Mouse (Mus musculus) C2C12 (cell line): Measurements from ENCODE around the gene Ppp1r1b. TPM values are rescaled to one million over a fixed set of nuclear protein-coding genes. Genes with fewer than 3 reads are reported as not detected.
A peak's percentile ranks its signal among the peaks of the same experiment; 100 is the strongest.

Source experiments
- H3K27me3 ChIP-seq: one replicate; pipeline ENCODE4 v1.6.1; 2011; ENCODE audit not compliant: control insufficient read depth, insufficient read depth, insufficient read length
- H3K36me3 ChIP-seq: one replicate; pipeline ENCODE4 v1.6.1; 2011; ENCODE audit not compliant: control insufficient read depth, insufficient read depth
- H3K4me3 ChIP-seq: one replicate; pipeline ENCODE4 v1.5.1; 2011; ENCODE audit warnings: mild to moderate bottlenecking, control low read depth; ENCODE audit not compliant: poor library complexity, insufficient read depth, severe bottlenecking
- H3K79me2 ChIP-seq: one replicate; pipeline ENCODE4 v1.6.1; 2011; ENCODE audit not compliant: control insufficient read depth, insufficient read depth
- H3K79me3 ChIP-seq: one replicate; pipeline ENCODE4 v1.6.1; 2011; ENCODE audit warnings: low read depth, control low read depth
- H3ac ChIP-seq: one replicate; pipeline ENCODE3; 2011; ENCODE audit warnings: low read depth; ENCODE audit not compliant: control insufficient read depth, insufficient read length
- CEBPB ChIP-seq: IDR thresholded peaks from one replicate; pipeline ENCODE4 v1.6.1; 2011; ENCODE audit warnings: low read depth, mild to moderate bottlenecking, control low read depth, moderate library complexity
- CTCF ChIP-seq: IDR thresholded peaks from one replicate; pipeline ENCODE4 v1.5.1; 2011; ENCODE audit not compliant: control insufficient read depth, insufficient read depth, insufficient read length
- FOSL1 ChIP-seq: IDR thresholded peaks from one replicate; pipeline ENCODE4 v1.8.0; 2011; ENCODE audit warnings: mild to moderate bottlenecking, low read length; ENCODE audit not compliant: poor library complexity, insufficient read depth, severe bottlenecking
- MAX ChIP-seq: IDR thresholded peaks from one replicate; pipeline ENCODE4 v1.6.1; 2011; ENCODE audit warnings: mild to moderate bottlenecking, control low read depth
- MYOD1 ChIP-seq: IDR thresholded peaks from one replicate; pipeline ENCODE4 v1.6.1; 2011; ENCODE audit warnings: low read depth; ENCODE audit not compliant: control insufficient read depth, insufficient read length
- MYOG ChIP-seq: IDR thresholded peaks from one replicate; pipeline ENCODE4 v1.6.1; 2011; ENCODE audit not compliant: control insufficient read depth, insufficient read length; ENCODE audit errors: extremely low read depth
- USF1 ChIP-seq: IDR thresholded peaks from one replicate; pipeline ENCODE4 v1.6.1; 2011; ENCODE audit warnings: low read depth, mild to moderate bottlenecking, control low read depth, moderate library complexity
- polyA plus RNA-seq: library from polyadenylated mRNA; unstranded; fragments of >200 nt; fragmentation: generic; extraction: Trizol; gene quantifications from one replicate; pipeline ENCODE4 v1.2.1, GENCODE M21; 2012; ENCODE audit warnings: missing spikeins

Gene Ppp1r1b
- polyA plus RNA-seq, 1 experiment = 0.28 TPM

DNA sequence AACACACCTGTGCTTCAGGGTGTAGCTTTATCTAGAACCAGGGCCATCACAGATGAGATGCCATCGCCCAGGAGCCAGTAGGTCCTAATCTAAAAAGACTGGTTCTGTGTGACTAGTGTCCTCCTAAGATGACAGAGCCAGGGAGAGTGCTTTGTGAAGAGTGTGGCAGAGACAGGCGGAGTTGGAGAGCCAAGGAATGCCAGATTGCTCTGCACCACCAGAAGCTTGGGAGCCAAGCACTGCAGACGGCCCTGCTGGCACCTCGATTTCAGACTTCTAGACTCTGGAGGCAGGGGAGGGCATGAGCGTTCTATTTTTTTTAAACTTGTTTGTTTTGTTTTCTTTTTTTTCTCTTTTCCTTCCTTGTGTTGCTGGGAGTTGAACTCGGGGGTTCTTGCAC is 21.1 kb downstream of the Ppp1r1b start:
- Histone ChIP-seq H3K79me3 (no peaks in the 10 kb centered on the region), H3K4me3 (no peak overlapping the region), H3K36me3 (peaks cover 7% of the 10 kb centered on the region), H3ac (no peak overlapping the region), H3K27me3 (no peaks in the 10 kb centered on the region), H3K79me2 (peaks cover 2% of the 10 kb centered on the region)
- TF ChIP-seq MYOD1 (no peak), USF1 (no peak), FOSL1 (no peak), MAX (no peak), CEBPB (no peak), MYOG (no peak)

DNA sequence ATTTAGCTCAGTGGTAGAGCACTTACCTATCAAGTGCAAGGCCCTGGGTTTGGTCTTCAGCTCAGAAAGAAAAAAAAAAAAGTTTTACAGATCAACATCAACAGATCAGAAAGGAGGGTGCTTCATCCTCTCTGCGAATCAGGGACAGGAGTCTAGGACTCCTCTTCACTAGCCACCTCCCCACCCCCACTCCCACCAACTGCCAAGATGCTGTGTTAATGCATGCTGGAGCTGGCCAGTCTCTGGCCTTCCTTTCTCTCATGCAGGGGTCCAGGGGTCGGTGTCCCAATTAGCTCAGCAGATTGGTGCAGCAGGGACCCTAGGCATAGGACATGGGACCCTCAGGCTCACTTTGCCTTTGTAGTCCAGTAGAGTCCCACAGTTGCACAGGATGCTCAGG is 22.4 kb downstream of the Ppp1r1b start:
- Histone ChIP-seq H3K4me3 (no peak overlapping the region), H3ac (no peak overlapping the region), H3K36me3 (peaks cover 13% of the 10 kb centered on the region), H3K79me2 (no peaks in the 10 kb centered on the region), H3K27me3 (no peaks in the 10 kb centered on the region), H3K79me3 (no peaks in the 10 kb centered on the region)
- no peak for TF ChIP-seq FOSL1
- TF ChIP-seq CTCF = no peak
- TF ChIP-seq MYOG = no peak
- no peak for TF ChIP-seq USF1
- TF ChIP-seq MAX = no peak
- TF ChIP-seq CEBPB = no peak
- TF ChIP-seq MYOD1 = no peak

DNA sequence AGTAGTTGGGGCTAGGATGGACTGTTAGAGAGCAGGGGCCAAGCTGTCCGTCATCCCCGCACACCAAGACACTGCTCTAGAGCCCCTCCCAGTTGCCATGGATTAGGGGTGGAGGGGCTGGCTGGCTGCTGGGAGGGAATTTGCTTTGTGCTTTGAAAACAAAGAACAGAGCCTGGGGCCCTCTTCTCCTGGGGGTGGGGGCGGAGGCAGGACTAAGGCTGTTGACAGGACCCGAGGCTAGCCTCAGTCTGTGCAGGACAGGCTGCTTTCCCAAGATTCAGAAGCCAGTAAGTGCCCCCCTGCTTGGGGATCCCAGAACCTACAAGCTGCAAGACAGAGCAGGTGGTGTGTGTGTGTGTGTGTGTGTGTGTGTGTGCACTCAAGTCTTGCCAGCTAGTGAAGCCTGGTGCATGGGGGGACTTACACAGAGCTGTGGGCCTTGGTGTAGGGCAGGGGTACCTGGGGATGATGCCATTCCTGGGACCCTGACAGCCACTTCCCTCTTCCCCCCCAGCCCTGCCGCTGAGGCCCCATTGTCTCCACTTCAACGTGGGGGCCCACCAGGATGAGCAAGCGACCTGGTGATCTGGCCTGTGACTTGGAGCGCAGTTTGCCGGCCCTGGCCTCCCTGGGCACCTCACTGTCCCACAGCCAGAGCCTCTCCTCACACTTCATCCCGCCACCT is 23.5 kb downstream of the Ppp1r1b start:
- Histone ChIP-seq H3ac (no peak overlapping the region), H3K27me3 (no peaks in the 10 kb centered on the region), H3K4me3 (no peak overlapping the region), H3K79me3 (no peaks in the 10 kb centered on the region), H3K36me3 (peaks cover 14% of the 10 kb centered on the region), H3K79me2 (no peaks in the 10 kb centered on the region)
- TF ChIP-seq CEBPB = no peak
- TF ChIP-seq FOSL1 = no peak
- no peak for TF ChIP-seq MAX

DNA sequence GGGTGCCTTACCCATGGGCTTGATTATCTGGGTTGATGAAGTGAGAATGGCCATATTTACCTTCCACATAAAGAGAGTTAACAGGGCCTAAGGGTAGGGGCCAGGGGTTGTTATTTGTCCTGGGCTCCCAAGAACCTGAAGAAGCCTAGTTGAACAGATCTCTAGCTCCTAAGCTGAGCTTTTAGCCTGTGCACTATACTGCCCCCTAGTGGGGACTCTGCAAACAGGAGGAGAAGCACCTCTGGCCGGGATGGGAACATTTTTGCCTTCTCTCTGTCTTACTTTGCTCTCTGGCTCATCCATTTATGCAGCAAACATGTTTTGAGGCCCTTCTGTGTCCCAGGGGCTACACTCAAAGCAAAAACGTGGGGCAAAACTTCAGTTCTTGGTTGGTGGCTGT is 24.2 kb downstream of the Ppp1r1b start:
- Histone ChIP-seq H3K79me3 (no peaks in the 10 kb centered on the region), H3K4me3 (no peak overlapping the region), H3ac (no peak overlapping the region), H3K79me2 (no peaks in the 10 kb centered on the region), H3K36me3 (peaks cover 20% of the 10 kb centered on the region), H3K27me3 (no peaks in the 10 kb centered on the region)
- TF ChIP-seq CTCF (peak; percentile 54), MYOD1 (no peak)

DNA sequence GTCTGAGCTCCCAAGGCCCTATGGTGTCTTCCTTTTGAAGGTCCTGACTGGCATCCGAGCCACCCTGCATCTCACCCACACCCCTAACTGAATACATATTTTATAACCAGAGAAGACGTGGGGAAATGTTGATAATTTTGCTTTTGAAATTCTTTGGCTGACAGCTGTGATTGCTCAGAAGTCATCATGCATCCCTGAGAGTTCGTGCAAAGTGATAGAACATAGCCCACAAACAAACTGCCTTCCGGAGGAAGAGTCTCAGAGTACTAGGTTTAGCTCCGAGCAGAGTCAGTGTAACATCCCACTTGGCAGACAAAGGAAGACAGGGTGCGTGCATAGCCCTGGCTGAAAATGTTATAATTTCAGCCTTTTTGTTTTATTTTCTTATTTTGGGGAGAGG is 25.0 kb downstream of the Ppp1r1b start:
- H3K79me2 ChIP-seq = no peaks in the 10 kb centered on the region
- H3K4me3 ChIP-seq = no peak overlapping the region
- H3K79me3 ChIP-seq = no peaks in the 10 kb centered on the region
- H3K27me3 ChIP-seq = no peaks in the 10 kb centered on the region
- TF ChIP-seq FOSL1 (no peak), MYOG (no peak), MYOD1 (no peak), USF1 (no peak), CEBPB (no peak), CTCF (no peak), MAX (no peak)
- peaks cover 27% of the 10 kb centered on the region for H3K36me3 ChIP-seq
- H3ac ChIP-seq = no peak overlapping the region

DNA sequence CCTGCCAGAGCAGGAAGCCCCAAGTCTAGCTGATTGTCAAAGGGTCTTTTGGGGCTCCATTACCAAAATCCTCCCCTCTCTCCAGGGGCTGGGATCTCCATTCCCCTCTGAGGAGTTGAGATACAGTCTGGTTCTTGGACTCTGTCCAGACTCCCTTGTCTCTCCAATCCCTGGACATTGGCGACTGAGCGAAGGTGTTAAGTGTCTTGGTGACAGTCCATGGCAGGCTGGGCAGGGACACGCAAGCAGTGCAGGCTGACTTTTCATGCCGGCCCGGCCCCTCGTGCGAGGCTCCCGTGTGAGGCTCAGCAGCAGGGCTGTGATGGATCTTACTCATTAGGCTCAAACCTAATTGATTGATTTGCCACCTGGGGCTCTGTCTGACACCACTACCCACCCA is 26.1 kb downstream of the Ppp1r1b start:
- Histone ChIP-seq H3K4me3 (no peak overlapping the region), H3ac (no peak overlapping the region), H3K27me3 (no peaks in the 10 kb centered on the region), H3K36me3 (peaks cover 35% of the 10 kb centered on the region), H3K79me2 (no peaks in the 10 kb centered on the region), H3K79me3 (no peaks in the 10 kb centered on the region)
- no peak for TF ChIP-seq MYOD1
- no peak for TF ChIP-seq USF1
- TF ChIP-seq CEBPB = no peak
- TF ChIP-seq FOSL1 = no peak
- no peak for TF ChIP-seq MAX
- TF ChIP-seq CTCF = no peak
- TF ChIP-seq MYOG = no peak
